Mouse (Mus musculus) heart, postnatal 0 days (tissue): ENCODE measurements around the gene Ntrk3. TPM values are rescaled to one million over a fixed set of nuclear protein-coding genes. Genes with fewer than 3 reads are reported as not detected.

Source experiments
- ATAC-seq: fragments of 200-750 bp; cut with Nextera tagmentation; 2 replicates; pipeline ENCODE4 v1.8.0; 2017; ENCODE audit warnings: low read depth, moderate number of reproducible peaks, moderate library complexity; ENCODE audit not compliant: insufficient read depth
- DNase-seq: peaks from one replicate; pipeline ENCODE4 v3.0.0-alpha.2; 2016; ENCODE audit warnings: low spot score
- H3K27ac ChIP-seq: fragments of 300-500 bp; sonication (generic); 2 replicates; pipeline ENCODE4 v1.5.1; 2014; ENCODE audit warnings: low read depth, mild to moderate bottlenecking
- H3K27me3 ChIP-seq: fragments of 300-500 bp; sonication (generic); 2 replicates; pipeline ENCODE4 v1.6.1; 2014; ENCODE audit warnings: low read length, mixed read lengths; ENCODE audit not compliant: control insufficient read depth, insufficient read depth
- H3K36me3 ChIP-seq: fragments of 300-500 bp; sonication (generic); replicated peaks from 2 replicates; pipeline ENCODE4 v1.6.1; 2014; ENCODE audit warnings: low read length, mixed read lengths; ENCODE audit not compliant: control insufficient read depth, insufficient read depth
- H3K4me1 ChIP-seq: fragments of 300-500 bp; sonication (generic); 2 replicates; pipeline ENCODE4 v1.6.1; 2014; ENCODE audit warnings: antibody characterized with exemption; ENCODE audit not compliant: control insufficient read depth, insufficient read depth
- H3K4me2 ChIP-seq: fragments of 300-500 bp; sonication (generic); 2 replicates; pipeline ENCODE4 v1.6.1; 2014; ENCODE audit warnings: low read depth, mild to moderate bottlenecking, low read length, moderate library complexity
- H3K4me3 ChIP-seq: fragments of 300-500 bp; sonication (generic); 2 replicates; pipeline ENCODE4 v1.5.1; 2014; ENCODE audit warnings: low read depth, low read length
- H3K9ac ChIP-seq: fragments of 300-500 bp; sonication (generic); replicated peaks from 2 replicates; pipeline ENCODE4 v1.6.1; 2014; ENCODE audit warnings: low read depth, low read length, mixed read lengths
- H3K9me3 ChIP-seq: fragments of 300-500 bp; sonication (generic); replicated peaks from 2 replicates; pipeline ENCODE4 v1.6.1; 2016; ENCODE audit warnings: low read length; ENCODE audit not compliant: control insufficient read depth
- CTCF ChIP-seq: IDR thresholded peaks from 2 replicates; pipeline ENCODE4 v1.5.1; 2016; ENCODE audit warnings: antibody characterized with exemption, control low read depth, low read depth
- EP300 ChIP-seq: IDR thresholded peaks from 2 replicates; pipeline ENCODE4 v1.6.1; 2016; ENCODE audit warnings: antibody characterized with exemption, low read depth
- WGBS: fragments of 180-500 bp; shearing (Covaris S2); extraction: QIAGEN DNeasy Blood & Tissue Kit; methylation state at CpG from one replicate; pipeline ENCODE4 v1.1.7; 2014; 5-methylcytosine and 5-hydroxymethylcytosine counted together
- polyA plus RNA-seq: library from polyadenylated mRNA; unstranded; fragments of >200 nt; fragmentation: Nextera tagmentation; extraction: Ambion mirVana; gene quantifications from 2 replicates; pipeline ENCODE4 v1.2.1, GENCODE M21; 2015
- total RNA-seq: library from RNA; depleted of rRNA; stranded (reverse); fragments of >200 nt; gene quantifications from 2 replicates; pipeline ENCODE4 v1.2.3, GENCODE M21; 2014; ENCODE audit warnings: low replicate concordance

Gene Ntrk3
- total and polyA plus RNA-seq, 2 experiments from 2014 or later, result 1.1 to 4.2 TPM

GRCm38 (mm10) chr7:78578111-78578460 is 159.7 kb downstream of the Ntrk3 start:
- H3K4me2 ChIP-seq, result peak overlapping the region; percentile 76
- DNase-seq, result no peak
- TF ChIP-seq CTCF, result no peak
- TF ChIP-seq EP300, result no peak
- H3K9ac ChIP-seq, result no peak overlapping the region
- 0 out of 2 replicates have a peak, but pooled peaks cover 6% of the 10 kb centered on the region for H3K4me1 ChIP-seq
- H3K27ac ChIP-seq, result no peak overlapping the region
- peak overlapping the region; percentile 59 for H3K4me3 ChIP-seq
- WGBS, result 0% methylated on average over 19 of the region's 23 CpGs
- no peaks in the 10 kb centered on the region for H3K9me3 ChIP-seq
- H3K27me3 ChIP-seq, result peaks cover 85% of the 10 kb centered on the region
- no peak for ATAC-seq
- no peaks in the 10 kb centered on the region for H3K36me3 ChIP-seq

- under 1% methylated on average over 45 of the region's 49 CpGs for WGBS
Measured at GRCm38 (mm10) chr7:78577462-78578110, 160.2 kb downstream of the Ntrk3 start.

GRCm38 (mm10) chr7:78576706-78577461 is 160.9 kb downstream of the Ntrk3 start:
- no peak overlapping the region for H3K27ac ChIP-seq
- peaks cover 73% of the 10 kb centered on the region for H3K27me3 ChIP-seq
- H3K4me1 ChIP-seq, result 0 out of 2 replicates have a peak, but pooled peaks cover 6% of the 10 kb centered on the region
- no peaks in the 10 kb centered on the region for H3K9me3 ChIP-seq
- no peak overlapping the region for H3K9ac ChIP-seq
- WGBS, result 3% methylated on average over 34 of the region's 35 CpGs
- ATAC-seq (peak; percentile 31; the same call in 1 of the 2 replicates), DNase-seq (no peak)
- no peaks in the 10 kb centered on the region for H3K36me3 ChIP-seq
- H3K4me3 ChIP-seq, result peak overlapping the region; percentile 59
- H3K4me2 ChIP-seq, result peak overlapping the region; percentile 76
- TF ChIP-seq EP300, result no peak
- TF ChIP-seq CTCF, result no peak

More at GRCm38 (mm10) chr7:78577462-78578110, 160.2 kb downstream of the Ntrk3 start:
- DNase-seq (no peak), ATAC-seq (no peak)
- peak overlapping the region; percentile 59 for H3K4me3 ChIP-seq
- H3K27ac ChIP-seq, result no peak overlapping the region
- TF ChIP-seq EP300 (no peak), CTCF (no peak)
- H3K9ac ChIP-seq, result no peak overlapping the region
- H3K9me3 ChIP-seq, result no peaks in the 10 kb centered on the region
- H3K4me1 ChIP-seq, result 0 out of 2 replicates have a peak, but pooled peaks cover 6% of the 10 kb centered on the region
- peak overlapping the region; percentile 76 for H3K4me2 ChIP-seq
- no peaks in the 10 kb centered on the region for H3K36me3 ChIP-seq
- peaks cover 80% of the 10 kb centered on the region for H3K27me3 ChIP-seq

- no peak overlapping the region for H3K9ac ChIP-seq
- H3K4me2 ChIP-seq, result peak overlapping the region; percentile 22; the same call in 1 of the 2 replicates
- DNase-seq (no peak), ATAC-seq (no peak)
- no peaks in the 10 kb centered on the region for H3K36me3 ChIP-seq
- peaks cover 66% of the 10 kb centered on the region for H3K27me3 ChIP-seq
- 14% methylated on average over 5 of the region's 5 CpGs for WGBS
- H3K4me3 ChIP-seq, result peak overlapping the region; percentile 9; the same call in 1 of the 2 replicates
- no peaks in the 10 kb centered on the region for H3K9me3 ChIP-seq
- TF ChIP-seq EP300, result no peak
- TF ChIP-seq CTCF, result no peak
- H3K27ac ChIP-seq, result no peak overlapping the region
- H3K4me1 ChIP-seq, result 0 out of 2 replicates have a peak, but pooled peaks cover 6% of the 10 kb centered on the region
Measured at GRCm38 (mm10) chr7:78576169-78576568, 161.6 kb downstream of the Ntrk3 start.

GRCm38 (mm10) chr7:78575556-78575955 is 162.3 kb downstream of the Ntrk3 start:
- ATAC-seq, result no peak
- H3K9me3 ChIP-seq, result no peaks in the 10 kb centered on the region
- 15% methylated on average over 3 of the region's 3 CpGs for WGBS
- no peak overlapping the region for H3K9ac ChIP-seq
- peaks cover 60% of the 10 kb centered on the region for H3K27me3 ChIP-seq
- no peak overlapping the region for H3K4me3 ChIP-seq
- 0 out of 2 replicates have a peak, but pooled peaks cover 6% of the 10 kb centered on the region for H3K4me1 ChIP-seq
- no peaks in the 10 kb centered on the region for H3K36me3 ChIP-seq
- no peak overlapping the region for H3K4me2 ChIP-seq
- no peak for DNase-seq
- no peak overlapping the region for H3K27ac ChIP-seq
- TF ChIP-seq CTCF, result no peak
- TF ChIP-seq EP300, result no peak
